Mouse (Mus musculus) thymus, adult 2 months (tissue): ENCODE measurements around the gene Megf8.

ENCODE experiments used
- CTCF ChIP-seq: fragments of 200-500 bp; IDR thresholded peaks from 2 replicates; pipeline ENCODE4 v1.5.1; 2012; ENCODE audit warnings: mild to moderate bottlenecking, control low read depth, low read length, moderate library complexity, borderline replicate concordance; ENCODE audit not compliant: control insufficient read depth, poor library complexity, insufficient read depth; ENCODE audit errors: extremely low read depth
- POLR2A ChIP-seq: fragments of 200-500 bp; IDR thresholded peaks from 2 replicates; pipeline ENCODE4 v1.6.1; 2012; ENCODE audit warnings: mild to moderate bottlenecking, low read length, control low read depth, moderate library complexity; ENCODE audit not compliant: control insufficient read depth, poor library complexity, insufficient read depth; ENCODE audit errors: extremely low read depth

DNA sequence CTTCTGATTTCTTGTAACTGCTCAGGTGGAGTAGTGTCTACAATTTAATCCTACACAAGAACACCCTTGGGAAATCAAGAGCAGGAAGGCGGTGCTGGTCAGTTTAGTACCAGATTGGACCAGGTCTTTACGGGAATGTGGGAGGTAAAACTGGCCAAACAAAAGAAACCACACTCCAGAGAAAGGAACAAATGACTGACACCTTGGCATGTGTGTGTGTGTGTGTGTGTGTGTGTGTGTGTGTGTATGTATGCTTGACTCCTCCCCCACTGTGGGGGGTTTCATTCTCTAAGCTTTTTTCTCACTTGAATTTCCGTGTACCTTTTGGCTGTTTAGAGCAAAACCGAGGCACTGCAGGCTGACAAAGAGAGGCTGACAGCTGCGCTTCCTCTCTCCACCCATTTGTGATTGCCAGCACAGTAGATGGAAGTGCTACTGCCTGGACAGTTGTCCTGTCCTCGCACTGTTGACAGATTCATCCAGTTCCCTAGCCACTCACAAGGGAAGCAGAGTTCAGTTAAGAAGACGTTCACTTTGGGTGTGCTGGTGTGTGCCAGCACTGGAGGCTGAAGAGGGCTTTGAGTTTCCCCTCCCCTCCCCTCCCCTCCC is 96.0 kb downstream of the Megf8 start, which contains the start of gene Cxcl17:
- TF ChIP-seq CTCF (no peak), POLR2A (no peak)
